Mouse (Mus musculus): ENCODE measurements at regions not wholly inside any gene's neighbourhood (a gene's known extent, or its start where the extent isn't known, plus 50 kb on each side); places are given as distances from the start of the nearest gene placed in this dataset.

DNA sequence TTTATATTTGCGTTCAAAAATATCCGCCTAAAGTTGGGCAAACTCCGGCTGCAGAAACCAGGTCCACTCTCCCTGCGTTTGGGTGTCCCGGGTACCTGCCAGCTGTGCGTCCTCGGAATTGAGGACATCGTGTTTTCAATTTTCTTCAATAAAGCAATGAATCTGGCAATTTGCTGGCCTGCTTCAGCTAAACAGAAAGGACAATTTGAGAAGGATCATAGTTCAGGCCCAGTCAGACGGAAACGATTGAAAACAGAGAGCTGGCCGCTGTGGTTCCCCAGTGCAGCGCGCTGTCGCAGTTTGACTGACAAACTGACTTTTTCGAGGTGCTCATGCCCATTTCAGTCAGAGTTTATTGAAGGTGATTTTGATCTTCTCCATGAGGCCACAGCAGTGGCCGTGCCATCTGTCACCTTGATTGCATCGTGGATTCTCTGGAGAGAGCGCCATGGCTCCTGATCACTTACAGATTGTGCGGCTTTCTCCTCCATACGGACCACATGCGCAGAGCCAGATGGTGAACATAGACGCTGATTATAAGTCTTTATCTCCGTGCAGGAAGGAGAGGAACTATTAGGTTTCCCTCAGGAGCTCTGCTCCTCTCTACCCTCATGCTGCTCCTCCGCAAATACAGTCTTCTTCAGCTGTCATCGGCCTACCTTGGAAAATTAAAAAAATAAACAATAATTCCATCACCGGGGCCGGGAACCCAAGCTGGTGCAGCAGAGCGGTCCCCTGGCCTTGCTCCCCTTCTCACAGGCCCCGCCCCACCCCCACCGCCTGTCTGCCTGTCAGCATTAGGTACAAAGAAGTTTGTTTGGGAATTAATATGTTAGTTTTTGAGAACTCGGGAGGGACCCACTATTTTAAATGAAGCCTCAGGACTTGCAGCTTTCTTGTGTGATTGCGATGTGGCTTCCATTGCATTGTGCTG is 677.5 kb downstream of the Cypt12 start:
- TF ChIP-seq POLR2A (IDR thresholded peaks at IDR 0.05; ENCODE audit: control insufficient read depth, extremely low read depth, insufficient read depth, low read length, poor library complexity) (no peak), CTCF (IDR thresholded peaks at IDR 0.05; ENCODE audit: borderline replicate concordance, control insufficient read depth, extremely low read depth, insufficient read depth, low read length, poor library complexity) (no peak)

All from thymus, adult 2 months (tissue).